Mouse (Mus musculus) thymus, postnatal 25 days (tissue): ENCODE measurements around the gene Aldh1a2.

Experiments used
- DNase-seq: peaks from one replicate; pipeline ENCODE4 v3.0.0; 2022

Aldh1a2 gene

DNA sequence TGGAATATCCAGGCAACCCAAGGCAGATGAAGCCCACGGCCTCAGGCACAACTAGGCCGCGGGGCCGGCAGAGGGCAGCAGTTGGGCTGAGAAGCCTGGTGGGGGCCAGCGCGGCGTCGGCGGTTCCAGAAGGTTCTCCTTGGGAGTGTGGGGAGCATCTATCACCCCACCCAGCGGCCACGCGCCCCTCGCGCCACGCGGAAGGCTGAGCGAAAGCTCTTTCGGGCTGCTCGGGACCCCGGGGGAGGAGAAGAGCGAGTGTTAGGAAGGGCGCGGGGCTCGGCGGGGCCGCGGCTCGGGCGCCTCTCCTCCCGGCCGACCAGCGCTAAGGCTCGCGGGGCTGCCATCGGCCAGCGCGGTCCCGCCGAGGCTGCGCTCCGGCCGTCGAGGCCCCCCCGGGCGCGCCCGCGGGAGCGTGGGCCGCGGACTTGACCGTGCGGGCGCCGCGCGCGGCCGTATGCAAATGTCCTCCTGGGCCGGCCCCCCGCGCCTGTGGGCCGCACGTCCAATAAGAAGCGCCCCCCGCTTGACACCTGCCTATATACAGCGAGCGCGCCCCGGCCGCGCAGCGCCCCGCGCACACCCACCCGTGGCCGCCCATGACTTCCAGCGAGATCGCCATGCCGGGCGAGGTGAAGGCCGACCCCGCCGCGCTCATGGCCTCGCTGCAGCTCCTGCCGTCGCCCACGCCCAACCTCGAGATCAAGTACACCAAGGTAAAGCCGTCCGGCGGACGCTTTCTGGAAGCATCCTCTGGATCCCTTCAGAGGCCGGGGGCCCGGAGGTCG is at the start of gene Aldh1a2:
TSS of gene Aldh1a2 (plus strand) at position 542 of the 788 bp plus-strand sequence.
- DNase-seq: peak; percentile 48

DNA sequence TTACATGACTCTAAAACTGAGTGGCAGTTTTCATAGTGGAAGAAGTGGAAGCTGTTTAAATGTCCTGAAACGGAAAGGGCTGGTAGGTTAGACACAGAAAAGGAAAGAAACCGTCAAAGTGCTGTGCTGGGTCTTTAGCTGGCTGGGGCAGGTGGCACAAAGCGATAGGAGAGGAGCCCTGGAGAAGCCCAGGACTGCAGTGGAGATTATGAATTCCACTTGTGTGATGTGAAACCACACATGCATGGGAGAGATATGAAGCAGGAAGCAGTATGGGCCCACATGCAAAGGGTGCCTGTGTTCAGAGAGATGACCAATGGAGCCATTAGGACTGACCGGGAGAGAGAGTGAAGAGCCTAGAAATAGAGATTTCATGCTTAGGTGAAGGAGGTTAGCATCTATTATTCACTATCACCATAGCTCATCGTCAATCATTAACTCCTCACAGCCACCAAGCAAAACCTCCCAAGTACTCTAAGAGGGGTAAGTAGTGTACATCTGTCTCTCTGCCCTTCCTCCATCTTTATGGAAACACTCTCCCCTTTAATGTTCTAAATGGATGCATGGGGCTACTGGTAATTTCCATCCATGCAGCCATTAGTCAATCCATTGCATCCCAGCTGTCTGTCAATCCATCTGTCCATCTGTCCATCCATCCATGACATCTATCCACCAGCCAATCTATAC is 49.4 kb upstream of the Aldh1a2 start:
- DNase-seq: no peak

DNA sequence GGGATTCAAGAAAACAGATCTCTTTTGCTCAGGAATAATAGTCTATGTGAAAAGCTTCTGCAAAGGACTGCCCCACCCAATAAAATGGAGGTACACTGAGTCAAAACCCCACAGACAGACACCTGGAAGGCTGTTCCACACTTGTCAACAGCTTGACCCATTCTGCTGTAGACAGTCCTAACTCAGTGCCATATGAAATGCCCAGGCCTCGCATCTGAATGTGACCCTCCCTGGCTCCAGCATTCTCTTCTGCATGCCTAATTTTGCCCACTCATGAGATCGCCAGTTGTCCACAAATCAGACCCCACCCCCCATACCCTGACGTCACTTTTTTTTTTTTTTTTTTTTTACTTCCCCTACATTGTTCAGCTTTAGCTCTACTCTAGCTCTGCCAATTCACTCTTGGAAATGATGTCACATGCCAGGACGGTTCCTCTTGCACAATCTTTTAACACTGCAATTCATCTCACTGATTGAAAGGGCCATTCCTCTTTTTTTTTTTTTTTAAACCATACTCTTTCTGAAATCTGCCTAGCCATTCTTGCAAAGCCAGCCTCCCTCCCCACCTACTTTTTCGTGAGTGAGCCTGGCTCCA is 48.6 kb upstream of the Aldh1a2 start:
- DNase-seq: no peak

DNA sequence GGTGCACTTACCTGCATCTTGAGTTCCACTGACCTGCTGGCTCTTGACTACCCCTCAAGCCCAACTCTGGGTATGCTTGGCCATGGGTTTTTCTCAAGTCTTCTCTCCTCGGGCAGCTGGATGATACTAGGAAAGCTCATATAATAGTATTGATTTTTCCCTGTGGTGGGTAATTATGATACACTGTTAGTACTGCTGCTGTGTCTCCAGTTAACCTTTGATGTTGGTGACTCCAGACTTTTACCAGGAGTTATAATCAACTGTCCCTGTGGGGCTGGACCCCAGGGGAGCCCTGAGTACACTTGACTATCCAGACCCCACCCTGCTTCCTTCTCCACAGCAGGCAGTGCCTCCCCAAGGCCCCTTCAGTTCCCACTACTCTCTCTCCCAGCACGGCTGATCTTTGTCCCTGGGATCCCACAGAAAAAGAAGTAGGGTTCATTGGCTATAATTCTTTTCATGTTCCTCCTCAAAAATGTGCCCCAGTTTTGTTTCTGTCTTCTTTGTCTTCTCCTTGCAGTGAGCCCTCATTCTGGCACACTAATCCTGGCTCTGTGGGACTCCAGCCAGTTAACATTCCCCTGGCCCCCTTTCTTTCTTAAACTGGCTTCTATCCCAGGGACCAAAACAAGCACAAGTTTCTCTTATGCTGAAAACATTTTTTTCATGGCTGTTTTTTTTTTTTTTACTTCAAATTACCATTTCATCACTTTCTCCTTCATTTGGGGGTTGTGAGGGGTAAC is 47.9 kb upstream of the Aldh1a2 start:
- no peak for DNase-seq

DNA sequence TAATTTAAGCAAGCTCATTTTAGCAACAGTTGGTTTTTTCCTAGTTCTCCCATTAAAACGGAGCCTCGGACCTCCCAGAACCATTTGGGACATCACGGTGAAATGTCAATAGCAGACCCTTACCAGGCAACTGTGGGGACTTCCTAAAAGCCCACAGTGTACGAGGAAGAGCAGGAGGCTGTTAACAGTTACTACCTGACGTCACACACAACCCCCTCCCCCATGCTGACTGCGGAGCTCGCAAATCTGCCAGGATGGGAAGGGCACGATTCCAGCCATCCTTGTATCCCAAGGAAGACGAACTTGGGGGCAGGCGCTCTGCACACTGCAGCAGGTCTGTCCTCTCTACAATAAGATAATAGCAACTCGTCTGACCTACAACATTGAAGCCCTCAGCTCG is 47.1 kb upstream of the Aldh1a2 start, which contains the start of gene Aqp9:
TSS of gene Aqp9 (minus strand) at position 172 of the 400 bp plus-strand sequence.
- no peak for DNase-seq

DNA sequence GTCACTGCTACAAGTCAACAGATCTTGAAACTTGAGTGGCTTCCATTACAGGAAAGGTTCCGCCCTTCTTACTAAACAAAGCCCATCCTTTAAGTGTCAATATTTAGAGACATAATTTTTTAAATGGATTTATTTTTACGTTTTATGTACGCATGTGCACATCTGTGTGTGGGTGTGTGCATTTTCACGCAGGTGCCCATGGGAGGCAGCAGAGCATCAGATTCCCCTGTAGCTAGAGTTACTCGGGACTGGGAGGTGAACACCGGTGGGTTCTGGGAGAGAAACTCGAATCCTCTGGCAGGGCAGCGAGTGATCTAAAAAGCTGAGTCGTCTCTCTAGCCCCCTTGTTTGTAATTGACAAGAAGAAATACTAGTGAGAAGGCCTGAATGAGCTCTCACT is 42.1 kb upstream of the Aldh1a2 start:
- DNase-seq: no peak

DNA sequence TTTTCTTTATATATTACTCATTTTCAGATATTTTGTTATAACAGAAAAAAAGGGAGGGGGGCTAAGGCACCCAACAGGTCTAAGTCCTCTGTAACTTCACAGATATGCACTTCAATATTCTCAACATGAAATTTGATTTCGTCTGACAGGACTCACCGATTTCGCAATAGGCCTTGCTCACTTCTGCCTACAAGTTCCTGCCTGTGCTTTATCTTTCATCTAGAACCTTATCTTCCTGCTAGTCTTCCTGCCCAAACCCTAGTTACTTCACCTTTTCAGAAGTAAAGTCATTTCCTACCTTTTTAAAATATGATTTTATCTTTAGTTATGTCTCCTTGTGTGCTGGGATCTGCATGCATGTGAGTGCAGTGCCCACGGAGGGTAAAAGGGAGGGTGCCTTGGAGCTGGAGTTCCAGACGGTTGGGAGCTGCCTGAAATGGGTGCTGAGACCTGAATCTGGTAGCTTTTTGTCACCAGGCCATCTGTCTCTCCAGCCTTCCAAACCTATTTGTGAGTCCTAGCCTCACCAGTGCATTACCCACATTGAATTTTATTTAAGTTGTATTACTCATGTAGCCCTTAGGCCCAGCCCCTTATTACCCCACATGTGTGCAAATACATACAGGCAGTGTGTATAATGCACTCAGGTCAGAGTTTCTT is 41.1 kb upstream of the Aldh1a2 start:
- no peak for DNase-seq

DNA sequence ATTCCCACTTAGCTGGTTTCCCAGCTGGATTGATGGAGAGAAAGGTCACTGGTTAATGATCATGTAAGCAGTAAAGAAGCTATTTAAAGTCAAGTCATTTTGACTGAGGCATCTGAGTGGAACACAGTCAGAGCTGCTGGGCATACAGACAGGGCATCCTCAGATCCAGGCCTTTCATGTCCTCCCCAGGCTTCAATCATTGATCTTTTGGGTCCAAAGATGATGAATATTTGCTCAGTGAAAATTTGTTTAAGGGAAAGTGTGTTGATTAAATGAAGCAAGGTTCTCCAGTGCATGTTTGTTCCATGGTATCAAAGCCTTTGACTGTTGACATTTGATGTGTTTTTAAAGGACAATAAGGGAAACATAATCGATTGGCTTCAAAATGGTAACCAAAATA is 39.9 kb upstream of the Aldh1a2 start:
- DNase-seq: no peak

DNA sequence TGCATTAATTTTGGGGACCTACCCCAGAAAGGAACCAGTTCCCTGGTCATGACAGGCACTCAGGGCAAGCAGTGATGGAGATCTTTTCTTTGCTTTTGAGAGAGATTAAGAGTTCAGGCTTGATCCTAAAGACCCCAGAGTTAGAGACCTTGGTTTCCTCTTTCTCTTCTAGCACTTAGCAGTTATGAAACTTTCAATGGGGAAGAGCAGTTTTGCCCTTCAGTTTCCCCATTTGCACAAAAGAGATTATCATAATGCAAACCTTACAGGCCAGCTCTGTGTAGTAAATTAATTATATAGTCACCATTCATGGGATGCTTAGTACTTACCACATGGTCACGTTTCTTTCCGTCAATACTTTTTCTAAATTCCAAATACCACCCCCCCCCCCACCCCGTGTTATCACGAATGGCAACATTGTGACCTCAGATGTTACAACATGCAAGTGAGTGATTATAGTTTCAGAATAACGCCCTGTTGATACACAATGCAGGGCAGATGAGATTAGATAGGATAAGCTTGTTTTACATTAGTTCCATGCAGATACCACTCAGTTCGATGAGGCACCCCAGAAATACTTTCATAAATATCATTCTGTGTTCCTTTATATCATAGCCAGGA is 36.2 kb upstream of the Aldh1a2 start:
- DNase-seq: no peak

DNA sequence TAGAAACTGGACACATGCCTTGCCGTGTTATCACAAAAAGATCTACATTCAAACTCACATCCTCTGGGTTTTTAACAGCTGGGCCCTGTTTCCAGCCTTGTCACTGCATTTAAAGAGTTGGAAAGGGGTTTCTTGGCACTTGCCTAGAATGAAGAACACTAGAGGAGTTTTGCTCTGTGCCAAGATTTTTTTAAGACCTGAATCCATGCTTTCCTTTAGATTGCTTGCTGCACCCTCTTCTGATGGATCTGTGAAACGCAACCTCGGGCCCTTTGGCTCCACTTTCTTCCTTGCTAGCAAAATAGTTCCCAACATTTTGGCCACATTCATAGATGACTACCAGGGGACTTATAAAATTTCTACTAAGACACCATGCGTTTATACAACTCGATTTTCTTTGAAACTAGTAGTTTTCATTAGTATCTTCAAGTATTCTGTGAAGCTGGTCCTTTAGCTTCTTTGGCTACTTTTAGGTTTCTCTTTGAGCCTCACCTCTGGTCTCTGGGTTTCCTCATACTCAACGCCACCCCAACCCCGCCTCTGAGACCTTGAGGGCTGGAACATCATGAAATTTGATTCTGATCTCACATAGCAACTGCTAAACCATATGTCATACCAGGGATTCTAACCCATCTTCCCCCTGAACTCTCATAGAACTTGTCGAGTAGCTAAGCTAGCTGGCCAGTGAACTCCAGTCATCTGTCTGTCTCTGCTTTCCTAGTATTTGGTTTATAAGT is 35.5 kb upstream of the Aldh1a2 start:
- no peak for DNase-seq

DNA sequence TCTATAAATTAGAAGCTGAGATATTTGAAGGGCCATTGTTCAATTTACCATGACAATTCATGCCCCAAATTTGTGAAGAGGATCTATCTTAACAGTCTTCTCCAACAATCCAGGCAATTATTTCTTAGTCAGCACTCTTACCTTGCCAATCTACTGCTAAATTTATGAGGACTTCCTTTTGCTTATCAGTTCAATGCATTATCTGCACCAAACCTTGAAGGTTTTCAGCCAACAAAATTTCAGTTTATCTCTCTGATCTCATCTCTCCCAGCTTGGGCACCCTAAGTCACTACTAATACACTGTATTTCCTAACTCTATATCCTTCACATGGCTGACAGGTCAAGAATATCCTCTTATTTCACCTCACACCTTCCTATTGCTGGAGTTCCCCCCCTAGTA is 30.3 kb upstream of the Aldh1a2 start:
- DNase-seq: no peak

DNA sequence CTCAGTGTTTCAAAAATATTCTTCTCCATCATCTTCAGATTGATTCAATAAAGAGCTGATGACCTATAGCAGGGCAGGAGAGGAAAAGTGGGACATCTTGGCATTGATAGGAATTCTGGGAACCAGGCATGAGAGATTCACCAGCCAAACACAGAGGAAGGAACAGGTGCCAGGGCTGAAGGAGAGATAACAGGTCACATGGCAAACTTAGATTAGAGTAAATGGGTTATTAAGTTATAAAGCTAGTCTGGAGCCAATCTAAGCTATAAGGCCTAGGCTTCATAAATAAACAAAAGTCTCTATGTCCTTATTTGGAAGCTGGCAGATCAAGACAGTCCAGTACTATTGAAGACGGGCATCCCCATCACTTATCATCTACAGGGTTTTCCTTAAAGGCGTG is 29.8 kb upstream of the Aldh1a2 start:
- no peak for DNase-seq

DNA sequence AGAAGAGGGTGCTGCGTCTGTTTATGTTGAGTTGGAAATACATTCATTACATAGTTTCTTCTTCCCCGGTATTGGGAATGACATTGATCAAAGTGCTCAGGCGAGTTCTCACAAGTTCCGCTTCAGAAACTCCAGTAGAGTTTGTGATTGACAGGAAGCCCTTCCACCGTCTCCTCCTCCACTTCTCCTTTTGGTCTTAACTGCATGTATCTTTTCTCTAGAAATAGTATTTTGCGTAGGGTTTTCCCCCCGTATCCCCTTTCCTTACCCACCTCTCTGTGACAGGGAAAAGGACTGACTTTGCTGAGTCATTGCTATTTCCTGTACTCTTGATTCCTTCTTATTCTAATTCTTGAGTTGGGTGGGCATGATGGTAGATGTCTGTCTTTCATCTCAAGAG is 28.2 kb upstream of the Aldh1a2 start:
- no peak for DNase-seq

DNA sequence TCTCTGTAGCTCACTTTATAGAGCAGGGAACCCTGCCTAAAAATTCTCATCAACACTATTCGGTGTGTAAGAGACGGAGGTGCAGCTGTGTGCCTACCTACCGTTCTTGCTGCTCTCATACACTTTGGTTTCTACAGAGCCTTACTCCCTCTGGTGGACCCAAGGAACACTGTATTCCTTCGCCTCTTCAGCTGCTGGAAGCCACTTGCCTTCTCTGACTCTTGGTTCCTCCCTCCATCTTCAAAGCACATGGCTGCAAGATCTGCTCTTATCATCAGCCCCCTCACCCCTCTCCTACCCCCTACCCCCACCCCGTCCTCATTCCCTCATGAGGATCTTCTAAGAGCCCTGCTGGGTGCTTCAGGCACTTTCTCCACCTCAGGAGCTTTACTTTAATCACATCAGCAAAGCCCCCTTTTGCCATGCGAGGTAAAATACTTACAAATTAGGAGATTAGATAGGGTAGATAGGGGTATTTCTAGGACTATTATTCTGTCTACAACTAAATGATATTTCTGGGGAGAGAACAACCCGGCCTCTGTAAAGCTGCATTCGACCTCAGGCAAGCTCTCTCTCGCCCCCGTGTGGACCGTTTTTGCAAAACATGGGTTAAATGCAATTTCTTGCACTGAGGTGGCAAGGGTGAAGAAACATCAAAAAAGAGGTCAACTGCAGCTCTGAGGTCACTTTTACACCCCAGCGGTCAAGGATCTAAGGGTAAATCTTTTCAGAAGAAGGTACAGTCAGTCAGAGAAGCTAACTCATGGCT is 26.8 kb upstream of the Aldh1a2 start:
- peak; percentile 61 for DNase-seq

DNA sequence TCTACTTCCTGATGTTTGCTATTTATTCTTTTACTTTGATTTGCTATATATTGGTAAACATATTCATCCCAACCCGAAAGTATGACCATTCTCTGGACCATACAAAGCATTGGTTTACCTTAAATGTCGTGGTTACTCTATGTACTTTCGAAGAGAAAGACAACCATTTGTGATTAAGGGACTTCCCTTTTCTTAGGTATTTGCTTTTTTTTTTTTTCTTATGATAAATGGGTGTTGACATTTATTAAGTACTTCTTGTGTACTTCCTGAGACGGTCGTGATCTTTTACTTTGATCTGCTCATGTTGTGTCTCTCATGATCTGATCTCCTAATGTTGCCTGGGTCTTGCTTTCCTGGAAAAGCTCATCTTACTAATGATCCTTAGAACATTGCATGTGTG is 16.8 kb upstream of the Aldh1a2 start:
- DNase-seq: no peak

DNA sequence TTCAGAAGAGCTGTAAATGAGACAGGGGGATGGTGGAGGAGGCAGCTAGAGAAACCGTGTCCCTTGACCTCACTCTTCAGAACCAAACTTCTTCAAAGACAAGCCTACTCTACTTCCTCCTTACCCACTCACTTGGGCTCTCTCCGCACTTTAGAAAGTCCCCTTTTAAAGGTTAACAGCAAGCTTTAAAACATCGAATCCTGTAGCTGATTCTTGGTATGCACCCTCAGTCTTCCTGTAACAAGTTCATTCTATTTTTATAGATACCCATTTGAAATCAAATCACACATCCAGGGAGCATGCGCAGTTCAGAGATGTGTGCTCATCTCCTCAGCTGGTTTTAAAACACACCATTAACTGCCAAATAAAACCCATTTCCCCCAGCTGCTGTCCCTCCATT is 13.3 kb upstream of the Aldh1a2 start:
- no peak for DNase-seq

DNA sequence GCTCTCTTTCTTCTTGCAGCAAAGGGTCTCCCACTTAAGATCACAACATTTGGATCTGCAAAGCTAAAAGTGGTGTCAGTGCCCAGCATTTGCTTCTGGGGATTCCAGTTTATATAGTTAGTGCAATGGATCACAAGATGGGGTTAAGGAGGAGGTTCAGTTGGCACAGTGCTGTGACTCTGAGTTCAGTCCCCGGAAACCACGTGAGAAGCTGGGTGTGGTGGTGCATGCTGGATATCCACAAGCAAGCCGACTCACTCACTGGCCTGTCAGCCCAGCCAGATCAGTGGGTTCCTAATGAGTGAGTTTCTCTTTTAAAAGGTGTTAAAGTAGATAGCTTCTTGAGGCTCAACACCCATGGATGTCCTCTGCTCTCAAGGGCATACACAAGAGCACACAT is 6.3 kb upstream of the Aldh1a2 start:
- no peak for DNase-seq

DNA sequence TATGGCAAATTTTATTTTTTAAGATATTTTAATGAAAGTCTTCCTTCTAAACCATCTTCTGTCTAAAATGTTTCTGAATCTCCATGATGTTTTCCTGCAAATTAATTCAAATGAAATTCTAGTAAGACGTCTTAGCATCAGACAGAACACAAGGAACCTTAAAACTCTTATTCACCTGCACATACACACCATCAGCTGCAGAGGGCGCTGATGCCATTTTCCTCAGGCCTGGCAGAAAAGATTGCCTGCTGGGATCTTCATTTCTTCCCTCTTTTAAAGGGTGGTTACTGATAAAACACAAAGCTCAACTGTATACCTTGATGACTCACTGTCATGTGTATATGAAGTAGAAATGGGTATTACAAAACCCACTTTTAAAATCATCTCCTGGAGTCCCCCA is 4.7 kb upstream of the Aldh1a2 start:
- no peak for DNase-seq

DNA sequence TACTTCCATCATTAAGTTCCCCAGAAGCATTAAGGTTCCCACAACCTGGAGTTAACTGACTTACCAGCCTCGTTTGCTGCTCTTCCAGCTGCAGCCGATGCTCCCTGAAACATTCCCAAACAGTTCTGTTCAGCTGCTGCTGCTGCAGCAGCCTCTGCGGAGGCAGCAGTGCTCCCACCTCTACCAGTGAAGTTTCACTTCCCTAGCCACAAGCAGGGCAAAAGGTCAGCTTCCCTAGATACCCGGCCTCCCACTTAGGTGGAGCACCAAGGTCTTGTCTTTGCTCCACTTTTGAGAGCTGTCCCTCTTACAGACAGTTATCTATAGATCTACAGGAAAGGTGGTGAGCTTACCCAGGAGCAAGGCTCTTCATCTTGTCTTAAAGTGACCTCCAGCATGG is 2.0 kb upstream of the Aldh1a2 start:
- DNase-seq: no peak

DNA sequence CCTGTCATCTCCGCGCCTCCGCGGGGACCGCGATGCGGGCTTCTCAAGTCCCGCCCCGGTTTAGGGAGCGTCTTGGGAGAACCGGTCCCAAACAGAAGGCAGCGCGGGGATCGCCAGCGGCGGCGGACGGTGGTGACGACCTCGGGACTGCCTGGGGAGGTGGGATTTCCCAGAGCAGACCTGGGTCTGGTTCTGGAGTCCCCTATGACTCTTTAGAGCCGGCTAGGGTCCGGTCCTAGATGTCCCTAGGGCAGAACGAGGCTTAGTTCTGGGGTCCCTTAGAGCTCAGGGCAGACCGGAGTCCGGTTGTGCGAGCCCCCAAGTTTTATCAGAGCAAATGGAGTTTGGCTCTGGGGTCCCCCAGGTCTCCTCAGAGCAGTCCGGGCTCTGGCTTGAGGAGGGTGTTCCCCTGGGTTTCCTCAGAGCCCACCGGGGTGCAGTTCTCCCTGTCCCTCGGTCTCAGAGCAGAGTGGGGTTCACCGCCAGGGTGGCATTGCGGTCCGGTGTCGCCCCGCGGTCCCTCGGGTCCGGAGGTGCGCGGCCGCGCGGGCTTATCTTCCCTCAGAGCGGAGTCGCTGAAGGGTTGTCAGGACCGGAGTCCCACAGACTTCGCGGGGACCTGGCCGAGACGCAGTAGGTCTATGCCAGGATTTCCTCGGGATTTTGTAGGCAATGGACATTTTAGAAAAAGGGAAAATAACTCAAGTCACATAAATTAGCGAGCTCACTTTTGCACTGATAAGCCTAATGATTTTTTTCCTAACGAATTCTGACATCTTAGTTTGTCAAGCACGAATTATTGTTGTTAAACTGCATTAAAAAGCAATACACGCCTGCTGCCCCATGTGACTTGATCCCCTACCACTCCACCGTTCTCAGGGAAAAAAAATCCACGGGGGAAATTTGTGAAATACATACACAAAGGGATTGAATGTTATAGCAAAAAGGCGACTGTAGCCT is 727 bp downstream of the Aldh1a2 start:
- DNase-seq: peak; percentile 1
